Mouse (Mus musculus): Measurements from ENCODE around the gene Car5a.

GRCm38 (mm10) chr8:121889317-121889716 lies 55.4 kb downstream of the Car5a start:
- TF ChIP-seq POLR2A (IDR thresholded peaks at IDR 0.05; ENCODE audit: borderline replicate concordance, low read depth, low read length) (no peak), CTCF (IDR thresholded peaks at IDR 0.05; ENCODE audit: low read depth, low read length) (no peak)

All from bone marrow macrophage, adult 2 months (primary cell).